Mouse (Mus musculus) hindbrain, embryonic 10.5 days (tissue): ENCODE data around the gene Rabep2. TPM values are rescaled to one million over a fixed set of nuclear protein-coding genes. Genes with fewer than 3 reads are reported as not detected.
A peak's percentile ranks its signal among the peaks of the same experiment; 100 is the strongest.
"Not testable (repeated sequence)": the region's sequence is repeated elsewhere in the genome, so short reads cannot be mapped to it uniquely, and the experiment has no call there.

Source experiments
- DNase-seq: peaks from one replicate; pipeline ENCODE4 v3.0.0-alpha.2; 2017; ENCODE audit warnings: low spot score
- H3K27ac ChIP-seq: fragments of 300-500 bp; sonication (generic); 2 replicates; pipeline ENCODE4 v1.5.1; 2016; ENCODE audit warnings: mild to moderate bottlenecking, moderate library complexity
- H3K27me3 ChIP-seq: fragments of 300-500 bp; sonication (generic); 2 replicates; pipeline ENCODE4 v1.6.1; 2016; ENCODE audit warnings: mild to moderate bottlenecking; ENCODE audit not compliant: poor library complexity, insufficient read depth, severe bottlenecking
- H3K36me3 ChIP-seq: fragments of 300-500 bp; sonication (generic); 2 replicates; pipeline ENCODE4 v1.6.1; 2016; ENCODE audit warnings: mild to moderate bottlenecking, moderate library complexity
- H3K4me1 ChIP-seq: fragments of 300-500 bp; sonication (generic); replicated peaks from 2 replicates; pipeline ENCODE4 v1.6.1; 2016; ENCODE audit warnings: mild to moderate bottlenecking
- H3K4me3 ChIP-seq: fragments of 300-500 bp; sonication (generic); 2 replicates; pipeline ENCODE4 v1.5.1; 2016; ENCODE audit warnings: mild to moderate bottlenecking, moderate library complexity
- H3K9me3 ChIP-seq: fragments of 300-500 bp; sonication (generic); 2 replicates; pipeline ENCODE4 v1.6.1; 2016; ENCODE audit warnings: mild to moderate bottlenecking, moderate library complexity
- WGBS: fragments of 180-500 bp; shearing (Covaris S2); methylation state at CpG from one replicate; pipeline ENCODE4 v1.1.7; 2016; 5-methylcytosine and 5-hydroxymethylcytosine counted together
- polyA plus RNA-seq: library from polyadenylated mRNA; unstranded; fragments of >200 nt; fragmentation: Nextera tagmentation; extraction: Ambion mirVana; gene quantifications from 2 replicates; pipeline ENCODE4 v1.2.1, GENCODE M21; 2016

Rabep2 gene
- 28.7 and 28.8 TPM in 2 replicates for polyA plus RNA-seq

DNA sequence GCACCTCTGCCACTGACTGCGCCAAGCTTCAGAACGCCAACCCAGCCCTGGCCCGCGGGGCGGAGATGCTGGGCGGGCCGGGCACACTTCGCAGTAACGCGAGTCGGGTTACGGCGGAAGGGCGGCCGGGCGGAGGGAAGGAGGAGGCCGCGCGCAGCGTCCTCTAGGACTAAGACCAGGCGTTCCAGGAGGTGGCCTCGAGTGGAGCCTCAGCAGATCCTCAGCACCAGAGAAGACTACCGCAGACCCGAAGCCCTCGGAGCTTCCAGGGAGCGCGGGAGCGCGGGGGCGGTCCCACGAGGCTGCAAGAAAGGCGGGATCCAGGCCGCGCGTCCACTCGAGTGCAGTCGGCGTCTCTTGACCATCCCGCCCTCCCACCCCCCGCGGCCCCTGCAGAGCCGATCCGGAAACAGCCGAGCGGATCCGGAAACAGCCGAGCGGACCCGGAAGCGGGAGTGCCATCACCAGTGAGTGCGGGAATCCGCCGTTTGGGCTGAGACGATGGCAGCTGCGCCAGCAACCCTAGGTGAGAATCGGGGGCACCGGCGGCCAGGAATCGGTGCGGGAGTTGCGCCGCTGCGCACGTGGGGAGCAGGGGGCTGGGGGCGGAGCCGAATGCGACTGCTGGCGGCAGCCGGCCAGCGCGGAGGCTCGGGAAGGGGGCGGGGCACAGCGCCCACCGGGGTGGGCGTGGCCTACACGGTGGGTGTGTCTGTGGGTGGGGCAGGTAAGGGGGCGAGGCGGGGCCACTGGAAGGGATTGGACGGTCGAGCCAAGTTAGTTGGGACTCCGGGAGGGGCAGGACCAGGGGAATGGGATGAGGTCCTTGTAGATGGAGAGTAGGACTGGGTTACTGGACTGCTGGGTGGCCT is at the start of gene Rabep2:
Gene Rabep2 (plus strand): TSS at position 129 of the 872 bp plus-strand sequence.
- Histone ChIP-seq H3K9me3 (0 out of 2 replicates have a peak, but pooled peaks cover 4% of the 10 kb centered on the region), H3K27me3 (no peaks in the 10 kb centered on the region), H3K27ac (peak within 1 kb of the TSS; percentile 98), H3K36me3 (peaks cover 11% of the 10 kb centered on the region), H3K4me3 (peak within 1 kb of the TSS; percentile 84), H3K4me1 (peaks cover 25% of the 10 kb centered on the region)
- WGBS: under 1% methylated on average over 82 of the region's 82 CpGs
- DNase-seq: peak; percentile 98

DNA sequence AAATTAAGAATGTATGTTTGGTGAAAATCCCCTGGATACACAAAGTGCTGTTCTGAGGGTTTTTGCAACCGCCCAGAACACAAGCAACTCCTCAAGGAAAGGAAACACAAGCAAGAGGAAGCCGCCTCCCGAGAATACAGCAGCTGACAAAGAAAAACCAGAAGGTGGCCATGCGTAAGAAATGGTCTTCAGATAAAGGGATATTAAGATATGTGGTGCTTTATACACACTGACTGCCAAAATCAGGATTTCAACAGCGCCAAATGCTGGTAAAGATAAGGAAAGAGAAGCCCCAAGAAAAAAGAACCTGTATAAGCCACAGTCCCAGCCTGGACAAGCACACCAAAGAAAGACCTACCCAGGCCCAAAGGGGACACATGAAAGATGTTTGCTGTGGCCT is 45.0 kb upstream of the Rabep2 start:
- no peaks in the 10 kb centered on the region for H3K27me3 ChIP-seq
- H3K9me3 ChIP-seq: no peaks in the 10 kb centered on the region
- H3K36me3 ChIP-seq: peaks cover 46% of the 10 kb centered on the region
- H3K4me3 ChIP-seq: no peak overlapping the region
- no peak for DNase-seq
- no peaks in the 10 kb centered on the region for H3K4me1 ChIP-seq
- WGBS: 89% methylated on average over 5 of the region's 5 CpGs
- H3K27ac ChIP-seq: no peak overlapping the region

DNA sequence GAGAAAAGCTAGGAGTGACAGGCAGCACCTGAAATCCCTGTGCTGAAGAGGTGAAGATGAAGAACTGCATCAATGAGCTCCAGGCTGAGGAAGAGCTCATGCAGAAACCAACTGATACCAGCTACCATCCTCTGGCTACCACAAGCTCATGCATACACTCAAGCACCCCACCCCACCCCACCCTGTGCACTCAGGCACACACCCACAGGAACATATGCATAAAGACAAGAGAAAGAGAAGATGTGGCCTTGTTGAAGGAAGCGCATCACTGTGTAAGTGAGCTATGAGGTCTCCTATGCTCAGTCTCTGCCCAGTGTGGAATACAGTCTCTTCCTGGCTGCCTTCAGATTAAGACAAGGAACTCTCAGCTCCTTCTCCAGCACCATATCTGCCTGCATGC is 40.4 kb upstream of the Rabep2 start:
- peaks cover 78% of the 10 kb centered on the region for H3K36me3 ChIP-seq
- 96% methylated on average over 1 of the region's 1 CpGs for WGBS
- no peak for DNase-seq
- no peak overlapping the region for H3K4me3 ChIP-seq
- no peaks in the 10 kb centered on the region for H3K4me1 ChIP-seq
- H3K9me3 ChIP-seq: no peaks in the 10 kb centered on the region
- H3K27me3 ChIP-seq: no peaks in the 10 kb centered on the region
- no peak overlapping the region for H3K27ac ChIP-seq

DNA sequence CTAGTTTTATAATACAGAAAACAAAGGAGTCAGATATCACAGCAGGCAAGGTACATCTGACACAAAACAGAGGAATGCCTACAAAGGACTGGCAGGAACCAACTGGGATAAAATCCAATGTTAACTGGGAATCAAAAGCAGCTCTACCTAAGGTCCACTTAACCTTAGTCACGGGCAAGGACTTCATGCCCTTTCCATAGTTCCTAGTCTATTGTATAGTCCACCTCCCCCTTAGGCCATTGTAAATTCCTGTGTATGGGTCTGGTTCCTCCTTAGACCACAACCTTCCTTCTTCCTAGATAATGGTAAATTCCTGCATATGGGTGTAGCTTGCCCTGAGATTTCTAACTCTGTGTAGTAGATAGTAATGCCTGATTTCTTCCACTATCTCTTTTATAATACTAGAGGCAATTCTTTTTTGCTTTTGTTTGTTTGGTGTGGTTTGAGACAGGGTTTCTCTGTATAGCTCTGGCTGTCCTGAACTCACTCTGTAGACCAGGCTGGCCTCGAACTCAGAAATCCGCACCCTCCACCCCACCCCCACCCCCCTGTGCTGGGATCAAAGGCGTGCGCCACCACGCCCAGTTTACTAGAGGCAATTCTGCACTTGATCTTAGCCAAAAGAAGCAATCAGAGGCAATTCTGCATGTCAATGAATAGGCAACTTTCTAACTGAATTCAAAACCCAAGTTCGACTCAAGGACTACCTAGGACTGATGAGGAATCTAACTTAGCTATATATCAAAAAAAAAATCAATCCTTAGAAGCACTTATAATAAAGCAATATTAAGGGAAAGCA is 36.3 kb upstream of the Rabep2 start:
- peaks cover 45% of the 10 kb centered on the region for H3K36me3 ChIP-seq
- not testable (repeated sequence) for H3K27ac ChIP-seq, DNase-seq, H3K9me3 ChIP-seq, H3K27me3 ChIP-seq, H3K4me3 ChIP-seq
- WGBS: 91% methylated on average over 7 of the region's 7 CpGs
- H3K4me1 ChIP-seq: peaks cover 14% of the 10 kb centered on the region

DNA sequence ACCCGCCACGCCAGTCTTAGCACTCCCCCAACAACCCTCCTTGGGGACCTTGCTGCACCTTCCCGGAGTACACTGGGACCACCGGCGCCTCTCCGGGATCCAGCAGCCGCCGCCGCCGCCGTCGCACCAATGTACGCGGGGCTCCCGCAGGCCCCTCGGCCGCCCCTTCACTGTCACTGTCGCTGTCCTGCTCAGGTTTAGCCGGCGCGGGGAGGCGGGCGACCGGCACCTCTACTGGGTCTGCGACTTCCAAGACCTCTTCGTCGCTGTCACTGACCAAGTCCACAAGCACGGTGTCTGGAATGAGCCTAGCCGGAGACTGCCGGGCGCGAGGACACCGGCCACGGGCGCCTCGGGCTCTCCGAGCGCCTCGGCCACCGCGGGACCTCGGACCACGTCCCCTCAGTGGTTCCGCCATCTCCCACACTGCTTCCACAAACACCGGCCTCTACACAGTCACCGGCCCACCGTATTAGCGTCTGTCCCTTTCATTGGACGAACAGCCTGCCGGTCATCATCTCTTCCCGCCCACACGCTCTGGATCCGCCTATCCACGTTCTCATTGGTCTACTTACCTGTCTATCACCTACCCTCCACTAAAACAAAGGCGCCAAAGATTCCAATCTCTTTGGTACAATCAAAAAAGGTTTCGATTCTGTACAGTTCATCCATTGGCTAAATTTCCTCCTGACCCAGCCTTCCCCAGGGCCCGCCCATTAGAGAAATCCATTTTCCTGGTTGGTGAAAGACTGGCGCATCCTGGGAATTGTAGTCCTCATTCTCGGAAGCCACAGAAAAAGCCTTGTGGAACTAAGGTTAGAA is 32.0 kb upstream of the Rabep2 start, which contains the start of gene Nfatc2ip:
Gene Nfatc2ip (minus strand): TSS at position 440 of the 822 bp plus-strand sequence.
- under 1% methylated on average over 59 of the region's 59 CpGs for WGBS
- Histone ChIP-seq H3K36me3 (peaks cover 4% of the 10 kb centered on the region), H3K4me3 (peak within 1 kb of the TSS; percentile 94), H3K9me3 (no peaks in the 10 kb centered on the region), H3K27ac (peak within 1 kb of the TSS; percentile 78), H3K4me1 (peaks cover 15% of the 10 kb centered on the region), H3K27me3 (no peaks in the 10 kb centered on the region)
- peak; percentile 94 for DNase-seq

DNA sequence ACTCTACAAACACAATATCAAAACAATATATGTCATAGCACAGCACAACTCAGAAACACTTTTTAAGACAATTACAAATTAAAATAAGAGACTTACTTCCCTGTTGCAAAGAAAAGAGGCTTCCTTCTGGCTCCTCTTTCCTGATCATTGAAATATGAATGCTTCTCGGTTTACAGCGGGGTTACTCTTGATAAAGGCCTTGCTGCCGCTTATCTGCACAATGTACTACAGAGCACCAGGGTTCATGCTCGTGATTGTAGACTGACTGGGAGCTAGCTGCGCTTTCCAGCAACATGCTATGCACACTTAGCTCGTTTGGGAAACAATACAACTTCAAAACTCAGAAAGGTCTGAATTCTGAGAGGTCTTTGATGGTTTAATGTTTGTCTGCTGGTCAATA is 31.3 kb upstream of the Rabep2 start:
- peak overlapping the region; percentile 53; the same call in 1 of the 2 replicates for H3K27ac ChIP-seq
- H3K36me3 ChIP-seq: no peaks in the 10 kb centered on the region
- H3K4me3 ChIP-seq: peak overlapping the region; percentile 94
- H3K9me3 ChIP-seq: no peaks in the 10 kb centered on the region
- no peaks in the 10 kb centered on the region for H3K27me3 ChIP-seq
- WGBS: 55% methylated on average over 6 of the region's 6 CpGs
- peaks cover 15% of the 10 kb centered on the region for H3K4me1 ChIP-seq
- no peak for DNase-seq

DNA sequence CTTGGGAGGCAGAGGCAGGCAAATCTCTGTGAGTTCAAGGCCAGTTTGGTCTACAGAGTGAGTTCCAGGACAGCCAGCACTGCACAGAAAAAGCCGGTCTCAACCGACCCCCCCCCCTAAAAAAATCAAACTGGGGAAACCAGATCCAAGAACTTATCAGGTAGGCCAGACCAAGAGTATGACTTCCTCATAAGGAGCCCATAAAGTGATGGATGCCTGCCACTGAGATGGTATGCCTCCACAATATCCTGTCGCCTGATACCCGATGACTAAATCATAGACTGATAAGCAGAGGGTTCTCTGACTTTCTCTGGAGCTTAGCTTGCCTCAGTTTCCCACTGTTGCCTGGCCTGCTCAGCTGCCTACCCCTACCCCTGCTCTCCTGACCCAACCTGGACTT is 30.7 kb upstream of the Rabep2 start:
- WGBS: 98% methylated on average over 4 of the region's 4 CpGs

DNA sequence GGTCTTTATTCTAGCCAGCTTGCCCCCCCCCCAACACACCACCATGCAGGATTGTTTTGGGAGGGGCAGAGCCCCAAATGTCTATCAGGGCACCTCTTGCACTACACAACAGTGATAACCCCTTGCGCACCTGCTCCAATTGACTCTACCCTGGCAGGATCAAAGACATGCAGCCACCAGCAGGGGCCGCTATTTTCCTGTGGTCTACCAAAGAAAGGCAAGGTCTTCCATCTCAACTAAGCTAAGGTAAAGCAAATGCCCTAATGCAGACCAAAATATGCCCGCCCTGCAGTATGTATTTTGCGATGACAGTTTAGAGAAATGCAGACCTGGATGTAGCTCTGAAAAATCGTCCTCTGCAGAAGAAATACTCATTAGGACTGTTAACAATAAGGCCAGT is 29.0 kb upstream of the Rabep2 start:
- 13% methylated on average over 5 of the region's 5 CpGs for WGBS
- H3K27me3 ChIP-seq: no peaks in the 10 kb centered on the region
- H3K9me3 ChIP-seq: no peaks in the 10 kb centered on the region
- H3K27ac ChIP-seq: no peak overlapping the region
- DNase-seq: peak; percentile 83
- H3K36me3 ChIP-seq: no peaks in the 10 kb centered on the region
- peaks cover 15% of the 10 kb centered on the region for H3K4me1 ChIP-seq
- no peak overlapping the region for H3K4me3 ChIP-seq

More for the DNA sequence above, 30.7 kb upstream of the Rabep2 start:
- no peaks in the 10 kb centered on the region for H3K27me3 ChIP-seq
- H3K9me3 ChIP-seq: no peaks in the 10 kb centered on the region
- no peak for DNase-seq
- peaks cover 15% of the 10 kb centered on the region for H3K4me1 ChIP-seq
- H3K4me3 ChIP-seq: no peak overlapping the region
- no peaks in the 10 kb centered on the region for H3K36me3 ChIP-seq
- no peak overlapping the region for H3K27ac ChIP-seq

DNA sequence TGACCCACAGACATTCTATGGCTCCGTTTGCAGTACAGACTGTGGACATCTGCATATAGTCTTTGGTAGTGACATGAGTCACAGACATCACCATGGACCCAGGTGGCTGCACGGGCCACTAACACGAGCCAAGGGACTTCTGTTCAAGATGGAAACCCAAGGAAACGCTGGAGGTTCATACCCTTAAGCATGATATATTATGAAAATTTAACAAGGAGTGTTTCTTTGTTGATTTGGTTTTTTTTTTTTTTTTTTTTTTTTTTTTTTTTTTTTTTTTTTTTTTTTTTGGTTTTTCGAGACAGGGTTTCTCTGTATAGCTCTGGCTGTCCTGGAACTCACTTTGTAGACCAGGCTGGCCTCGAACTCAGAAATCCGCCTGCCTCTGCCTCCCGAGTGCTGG is 26.0 kb upstream of the Rabep2 start:
- H3K36me3 ChIP-seq, H3K4me1 ChIP-seq, H3K27me3 ChIP-seq, H3K4me3 ChIP-seq, H3K27ac ChIP-seq, H3K9me3 ChIP-seq, DNase-seq: not testable (repeated sequence)
- 74% methylated on average over 8 of the region's 8 CpGs for WGBS

DNA sequence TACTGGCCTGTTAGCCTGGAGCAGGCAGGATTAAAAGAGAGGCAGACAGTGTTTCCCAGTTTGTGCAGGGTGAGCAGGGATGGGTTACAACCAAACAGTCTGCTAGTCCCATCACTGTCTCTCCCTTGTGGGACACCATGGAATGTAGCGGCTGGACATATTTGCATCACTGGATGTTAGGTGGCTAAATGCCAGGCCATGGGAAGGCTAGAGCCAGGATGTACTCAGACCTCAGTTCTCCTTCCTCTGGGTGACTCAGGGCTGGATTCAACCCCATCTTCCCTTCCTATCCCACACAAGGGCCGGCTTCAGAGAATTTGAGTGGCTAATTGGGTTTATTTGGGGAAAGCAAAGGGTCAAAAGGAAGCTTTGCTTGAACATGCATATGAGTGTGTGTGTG is 19.9 kb upstream of the Rabep2 start:
- Histone ChIP-seq H3K4me3 (no peak overlapping the region), H3K36me3 (no peaks in the 10 kb centered on the region), H3K9me3 (no peaks in the 10 kb centered on the region), H3K4me1 (no peaks in the 10 kb centered on the region), H3K27me3 (no peaks in the 10 kb centered on the region), H3K27ac (no peak overlapping the region)
- WGBS: 84% methylated on average over 2 of the region's 2 CpGs
- DNase-seq: no peak

DNA sequence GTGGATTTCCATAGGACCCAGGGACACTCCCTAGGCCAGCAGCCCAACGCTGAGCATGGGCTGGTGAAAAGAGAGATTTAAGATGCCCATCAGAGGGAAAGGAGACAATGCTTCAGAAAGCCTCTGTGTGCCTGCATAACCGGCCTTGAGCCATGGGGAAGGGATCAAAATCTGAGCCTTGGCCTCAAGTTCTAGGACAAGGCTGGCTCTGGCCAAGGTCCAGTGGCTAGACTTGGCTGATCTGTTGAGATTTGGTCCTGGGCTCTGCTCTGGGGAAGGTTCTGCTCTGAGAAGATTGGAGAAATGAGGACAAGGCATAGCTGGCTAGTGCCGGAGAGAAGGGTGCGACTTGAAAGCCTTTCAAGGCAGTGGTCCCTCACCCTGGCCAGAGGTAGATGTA is 17.5 kb upstream of the Rabep2 start:
- H3K4me1 ChIP-seq: no peaks in the 10 kb centered on the region
- H3K36me3 ChIP-seq: no peaks in the 10 kb centered on the region
- 88% methylated on average over 4 of the region's 4 CpGs for WGBS
- no peak for DNase-seq
- no peak overlapping the region for H3K4me3 ChIP-seq
- no peaks in the 10 kb centered on the region for H3K9me3 ChIP-seq
- no peak overlapping the region for H3K27ac ChIP-seq
- H3K27me3 ChIP-seq: peaks cover 7% of the 10 kb centered on the region; the same call in 1 of the 2 replicates

DNA sequence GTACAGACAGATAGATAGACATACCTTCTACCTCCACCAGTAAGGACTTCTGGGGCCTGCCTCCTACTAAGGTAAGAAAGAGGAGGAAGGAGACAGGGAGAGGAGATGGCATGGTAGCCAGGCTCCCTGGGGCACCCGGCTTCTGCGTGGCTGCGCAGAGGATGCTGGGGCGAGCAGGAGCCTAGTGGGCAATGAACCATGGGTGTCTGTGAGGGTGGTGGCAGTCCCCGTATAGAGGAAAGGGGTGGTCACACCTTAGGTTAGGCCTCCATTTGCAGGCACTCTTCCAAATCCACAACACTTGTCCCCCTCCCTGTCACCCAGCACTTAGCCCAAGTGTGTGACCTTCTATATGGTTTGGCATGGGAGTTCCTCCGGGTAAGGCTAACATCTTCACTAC is 13.8 kb upstream of the Rabep2 start, which contains the start of gene Cd19:
Gene Cd19 (minus strand): TSS at position 165 of the 400 bp plus-strand sequence.
- peaks cover 17% of the 10 kb centered on the region for H3K4me1 ChIP-seq
- no peak within 1 kb of the TSS for H3K27ac ChIP-seq
- no peak for DNase-seq
- H3K9me3 ChIP-seq: no peaks in the 10 kb centered on the region
- no peaks in the 10 kb centered on the region for H3K36me3 ChIP-seq
- 89% methylated on average over 6 of the region's 6 CpGs for WGBS
- H3K4me3 ChIP-seq: no peak within 1 kb of the TSS
- peaks cover 7% of the 10 kb centered on the region; the same call in 1 of the 2 replicates for H3K27me3 ChIP-seq
